Mouse (Mus musculus) myocyte (in vitro differentiated cells): ENCODE results near the gene Sult2b1. TPM values are rescaled to one million over a fixed set of nuclear protein-coding genes. Genes with fewer than 3 reads are reported as not detected.
A peak's percentile ranks its signal among the peaks of the same experiment; 100 is the strongest.

Experiments
- H3K27me3 ChIP-seq: one replicate; pipeline ENCODE4 v1.6.1; 2011; ENCODE audit not compliant: control insufficient read depth, insufficient read depth, insufficient read length
- H3K36me3 ChIP-seq: one replicate; pipeline ENCODE4 v1.6.1; 2011; ENCODE audit not compliant: control insufficient read depth, insufficient read depth
- H3K4me2 ChIP-seq: one replicate; pipeline ENCODE4 v1.6.1; 2011; ENCODE audit warnings: low read depth, control low read depth
- H3K4me3 ChIP-seq: one replicate; pipeline ENCODE4 v1.5.1; 2011; ENCODE audit warnings: mild to moderate bottlenecking, control low read depth, moderate library complexity
- H3K79me2 ChIP-seq: one replicate; pipeline ENCODE4 v1.6.1; 2011; ENCODE audit not compliant: control insufficient read depth, insufficient read depth
- H3ac ChIP-seq: one replicate; pipeline ENCODE4 v1.6.1; 2011; ENCODE audit not compliant: control insufficient read depth, insufficient read length
- CEBPB ChIP-seq: IDR thresholded peaks from 2 replicates; pipeline ENCODE4 v1.6.1; 2011; ENCODE audit warnings: mild to moderate bottlenecking, moderate library complexity; ENCODE audit not compliant: poor library complexity, insufficient read depth, severe bottlenecking
- E2F4 ChIP-seq: IDR thresholded peaks from one replicate; pipeline ENCODE4 v1.6.1; 2011; ENCODE audit warnings: mild to moderate bottlenecking, control low read depth, moderate library complexity; ENCODE audit not compliant: insufficient read depth
- MAX ChIP-seq: IDR thresholded peaks from one replicate; pipeline ENCODE4 v1.6.1; 2011; ENCODE audit warnings: low read depth, mild to moderate bottlenecking, control low read depth
- MYOD1 ChIP-seq, 3 experiments: IDR thresholded peaks; one replicate each; pipeline ENCODE4 v1.6.1; 2011; ENCODE audit warnings: control low read depth in 2 of 3, low read depth in 2 of 3, mild to moderate bottlenecking in 2 of 3, moderate library complexity in 1 of 3; ENCODE audit not compliant: insufficient read length in 2 of 3, control insufficient read depth in 1 of 3
- MYOG ChIP-seq, 3 experiments: IDR thresholded peaks; one replicate each; pipeline ENCODE4 v1.6.1; 2011; ENCODE audit warnings: control low read depth in 2 of 3, low read depth in 2 of 3, mild to moderate bottlenecking in 2 of 3; ENCODE audit not compliant: insufficient read length in 2 of 3, control insufficient read depth in 1 of 3, insufficient read depth in 1 of 3
- POLR2A ChIP-seq: IDR thresholded peaks from one replicate; pipeline ENCODE4 v1.6.1; 2011; ENCODE audit warnings: low read depth, mild to moderate bottlenecking, control low read depth, moderate library complexity; ENCODE audit not compliant: insufficient read length
- POLR2AphosphoS2 ChIP-seq: IDR thresholded peaks from one replicate; pipeline ENCODE4 v1.6.1; 2011; ENCODE audit warnings: low read depth, control low read depth; ENCODE audit not compliant: insufficient read length
- REST ChIP-seq: IDR thresholded peaks from one replicate; pipeline ENCODE4 v1.6.1; 2011; ENCODE audit warnings: mild to moderate bottlenecking, control low read depth, moderate library complexity; ENCODE audit not compliant: insufficient read depth, insufficient read length
- SRF ChIP-seq: IDR thresholded peaks from one replicate; pipeline ENCODE4 v1.6.1; 2011; ENCODE audit warnings: low read depth; ENCODE audit not compliant: control insufficient read depth, insufficient read length
- TCF12 ChIP-seq: IDR thresholded peaks from one replicate; pipeline ENCODE4 v1.6.1; 2011; ENCODE audit warnings: mild to moderate bottlenecking, control low read depth; ENCODE audit not compliant: poor library complexity, insufficient read depth, severe bottlenecking
- TCF3 ChIP-seq: IDR thresholded peaks from one replicate; pipeline ENCODE4 v1.6.1; 2011; ENCODE audit warnings: low read depth, control low read depth; ENCODE audit not compliant: insufficient read length
- USF1 ChIP-seq: IDR thresholded peaks from one replicate; pipeline ENCODE4 v1.6.1; 2011; ENCODE audit warnings: low read depth, mild to moderate bottlenecking, control low read depth, moderate library complexity
- polyA plus RNA-seq: library from polyadenylated mRNA; unstranded; fragments of >200 nt; fragmentation: generic; extraction: Trizol; gene quantifications from one replicate; pipeline ENCODE4 v1.2.1, GENCODE M21; 2012; ENCODE audit warnings: missing spikeins

The Sult2b1 gene
- polyA plus RNA-seq, 1 experiment, result 0.47 TPM

- no peak overlapping the region for H3K4me3 ChIP-seq
- no peaks in the 10 kb centered on the region for H3K79me2 ChIP-seq
- no peak overlapping the region for H3K4me2 ChIP-seq
- peaks cover 10% of the 10 kb centered on the region for H3K27me3 ChIP-seq
- no peak overlapping the region for H3ac ChIP-seq
- H3K36me3 ChIP-seq, result no peaks in the 10 kb centered on the region
- no peak for TF ChIP-seq CEBPB
- TF ChIP-seq POLR2A, result no peak
- TF ChIP-seq SRF, result no peak
- no peak for TF ChIP-seq MYOG (IDR thresholded peaks at IDR 0.05; ENCODE audit: control insufficient read depth in 1 of 3, insufficient read depth in 1 of 3, insufficient read length in 2 of 3, low read depth in 2 of 3)
- TF ChIP-seq USF1, result no peak
- TF ChIP-seq TCF12, result no peak
- TF ChIP-seq TCF3, result no peak
- no peak for TF ChIP-seq POLR2AphosphoS2
- no peak for TF ChIP-seq MAX
- no peak for TF ChIP-seq MYOD1 (IDR thresholded peaks at IDR 0.05; ENCODE audit: control insufficient read depth in 1 of 3, insufficient read length in 2 of 3, low read depth in 2 of 3)
- no peak for TF ChIP-seq E2F4
- no peak for TF ChIP-seq REST
These were observed 5.3 kb downstream of the Sult2b1 start for GRCm38 (mm10) chr7:45779081-45779641.

DNA sequence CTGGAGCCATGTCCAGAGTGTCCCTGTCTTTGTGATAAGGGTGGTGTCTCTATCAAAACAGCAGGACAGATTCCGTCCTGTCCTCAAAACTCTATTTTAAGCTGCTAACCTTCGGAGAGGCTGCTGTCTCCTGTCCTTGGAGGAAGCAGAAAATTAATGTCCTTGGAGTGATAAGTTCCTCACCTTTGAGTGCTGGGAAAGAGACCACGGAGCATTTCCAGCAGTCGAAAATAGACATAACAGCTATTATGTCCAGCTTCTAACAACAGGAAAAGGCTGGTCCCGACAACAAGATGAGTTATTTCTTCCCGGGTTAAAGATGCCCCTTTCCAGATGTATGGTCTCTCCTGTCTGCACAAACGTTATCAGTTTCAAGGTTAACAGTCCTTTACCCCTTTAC, 9.2 kb downstream of the Sult2b1 start:
- H3K4me3 ChIP-seq, result no peak overlapping the region

GRCm38 (mm10) chr7:45771101-45771500, 13.4 kb downstream of the Sult2b1 start:
- Histone ChIP-seq H3K4me3 (no peak overlapping the region), H3K27me3 (peaks cover 18% of the 10 kb centered on the region), H3K4me2 (peak overlapping the region; percentile 21), H3K36me3 (no peaks in the 10 kb centered on the region), H3K79me2 (no peaks in the 10 kb centered on the region), H3ac (no peak overlapping the region)
- TF ChIP-seq MYOG (IDR thresholded peaks at IDR 0.05; ENCODE audit: control insufficient read depth in 1 of 3, insufficient read depth in 1 of 3, insufficient read length in 2 of 3, low read depth in 2 of 3) (peak in 1 of 3 experiments; percentile 63), REST (no peak), MYOD1 (IDR thresholded peaks at IDR 0.05; ENCODE audit: control insufficient read depth in 1 of 3, insufficient read length in 2 of 3, low read depth in 2 of 3) (peak in 2 of 3 experiments; percentile 10 to 68)

More for the DNA sequence above, 9.2 kb downstream of the Sult2b1 start:
- Histone ChIP-seq H3K4me2 (no peak overlapping the region), H3K27me3 (peaks cover 18% of the 10 kb centered on the region), H3ac (no peak overlapping the region), H3K36me3 (no peaks in the 10 kb centered on the region), H3K79me2 (no peaks in the 10 kb centered on the region)
- TF ChIP-seq TCF12, result no peak
- TF ChIP-seq MAX, result no peak
- TF ChIP-seq MYOD1 (IDR thresholded peaks at IDR 0.05; ENCODE audit: control insufficient read depth in 1 of 3, insufficient read length in 2 of 3, low read depth in 2 of 3), result no peak
- TF ChIP-seq MYOG (IDR thresholded peaks at IDR 0.05; ENCODE audit: control insufficient read depth in 1 of 3, insufficient read depth in 1 of 3, insufficient read length in 2 of 3, low read depth in 2 of 3), result no peak
- TF ChIP-seq POLR2A, result no peak
- TF ChIP-seq USF1, result no peak
- no peak for TF ChIP-seq CEBPB
- no peak for TF ChIP-seq POLR2AphosphoS2
- no peak for TF ChIP-seq E2F4
- TF ChIP-seq TCF3, result no peak
- TF ChIP-seq REST, result no peak
- no peak for TF ChIP-seq SRF

DNA sequence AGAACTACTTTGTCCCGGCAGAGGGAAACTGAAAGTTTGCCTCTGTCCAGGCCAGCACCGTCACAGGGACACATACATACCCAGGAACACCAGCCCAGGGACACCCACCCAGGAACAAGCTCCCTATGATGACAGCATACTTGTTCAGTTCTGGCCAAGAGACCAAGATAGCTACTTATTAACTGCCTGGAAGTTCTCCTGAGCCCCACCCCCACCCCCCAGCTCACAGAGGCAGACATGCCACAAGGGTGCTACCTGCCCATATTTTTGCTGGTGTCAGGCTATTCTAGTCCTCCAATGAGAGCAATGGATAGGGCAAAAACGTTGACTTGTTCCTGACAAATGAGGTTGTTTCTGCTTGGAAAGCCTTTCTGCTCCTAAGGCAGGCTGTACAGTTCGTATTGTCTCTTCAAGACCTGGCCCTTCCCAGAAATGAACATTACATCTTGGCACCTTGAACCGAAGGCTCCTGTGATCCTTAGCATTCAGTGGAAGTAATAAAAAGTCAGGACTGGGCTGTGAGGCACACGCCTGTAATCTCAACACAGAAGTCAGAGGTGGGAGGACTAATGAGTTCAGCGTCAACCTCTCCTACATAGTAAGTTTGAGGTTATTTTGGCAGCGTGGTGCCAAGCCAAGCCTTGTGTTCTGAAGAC, 13.9 kb downstream of the Sult2b1 start:
- Histone ChIP-seq H3K79me2 (no peaks in the 10 kb centered on the region), H3ac (no peak overlapping the region), H3K4me2 (peak overlapping the region; percentile 21), H3K36me3 (no peaks in the 10 kb centered on the region), H3K4me3 (no peak overlapping the region), H3K27me3 (peaks cover 18% of the 10 kb centered on the region)
- no peak for TF ChIP-seq USF1
- TF ChIP-seq MYOD1 (IDR thresholded peaks at IDR 0.05; ENCODE audit: control insufficient read depth in 1 of 3, insufficient read length in 2 of 3, low read depth in 2 of 3), result no peak
- no peak for TF ChIP-seq CEBPB
- TF ChIP-seq TCF3, result no peak
- no peak for TF ChIP-seq POLR2A
- TF ChIP-seq E2F4, result no peak
- no peak for TF ChIP-seq REST

DNA sequence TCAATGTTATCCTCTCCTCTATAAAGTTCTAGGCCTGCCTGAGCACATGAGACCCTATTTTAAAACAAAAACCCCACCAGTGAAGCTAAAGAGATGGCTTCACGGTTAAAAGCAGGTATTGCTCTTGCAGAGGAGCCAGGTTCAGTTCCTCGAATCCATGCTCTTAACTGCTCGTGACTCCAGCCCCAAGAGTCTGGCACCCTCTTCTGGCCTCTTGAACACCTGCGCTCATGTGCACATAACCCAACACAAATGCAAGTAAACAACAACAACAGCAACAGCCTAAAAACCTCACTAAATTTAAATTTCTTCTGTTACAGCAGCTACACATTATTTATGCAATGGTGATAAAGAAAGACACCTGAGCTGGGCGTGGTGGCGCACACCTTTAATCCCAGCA, 17.0 kb downstream of the Sult2b1 start:
- no peaks in the 10 kb centered on the region for H3K36me3 ChIP-seq
- no peaks in the 10 kb centered on the region for H3K27me3 ChIP-seq
- TF ChIP-seq TCF12, result no peak
- TF ChIP-seq SRF, result no peak
- no peak for TF ChIP-seq MYOD1 (IDR thresholded peaks at IDR 0.05; ENCODE audit: control insufficient read depth in 1 of 3, insufficient read length in 2 of 3, low read depth in 2 of 3)
- TF ChIP-seq POLR2AphosphoS2, result no peak
- no peak for TF ChIP-seq USF1
- H3ac ChIP-seq, result no peak overlapping the region
- H3K79me2 ChIP-seq, result no peaks in the 10 kb centered on the region
- no peak overlapping the region for H3K4me3 ChIP-seq
- no peak overlapping the region for H3K4me2 ChIP-seq
